Mouse (Mus musculus): Measurements from ENCODE around the gene Gdf15. TPM values are rescaled to one million over a fixed set of nuclear protein-coding genes. Genes with fewer than 3 reads are reported as not detected.
A peak's percentile ranks its signal among the peaks of the same experiment; 100 is the strongest.

Gdf15 gene
- 0.15 TPM in 1 of 2 replicates, not detected in the other for polyA plus RNA-seq (2014; fragmentation: Nextera tagmentation; extraction: Ambion mirVana)

DNA sequence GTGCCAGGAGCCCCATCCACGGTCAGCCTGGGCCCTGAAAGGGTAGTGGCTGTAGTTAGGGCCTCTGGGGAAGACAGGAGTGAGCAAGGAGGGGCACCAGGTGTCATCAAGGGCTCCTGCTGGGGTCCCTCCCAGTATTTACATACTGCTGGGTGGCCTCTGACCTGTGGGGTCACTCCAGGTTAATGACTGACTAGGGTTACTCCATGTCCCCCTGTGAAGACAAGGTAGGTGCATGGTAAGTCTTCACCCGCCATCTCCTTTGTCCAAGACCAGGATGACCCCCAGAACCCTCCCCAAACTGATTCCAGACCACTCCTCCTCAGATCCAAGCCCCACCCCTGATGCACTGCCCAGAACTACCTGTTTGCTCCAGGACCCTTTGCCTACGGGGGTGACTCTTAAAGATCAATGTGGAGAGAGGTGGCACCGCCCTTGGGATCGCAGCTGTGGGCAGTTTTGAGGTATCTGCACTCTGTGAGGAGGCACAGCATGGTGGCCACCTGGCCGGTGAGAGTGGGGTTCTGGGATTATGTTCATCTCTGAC lies at the start of gene Gdf15:
Gdf15 (minus strand) TSS at position 111 of the 547 bp plus-strand sequence.
- no peaks in the 10 kb centered on the region for H3K9me3 ChIP-seq (ENCODE audit: control insufficient read depth, low read length)
- peak within 1 kb of the TSS; percentile 12; the same call in 1 of the 2 replicates for H3K4me2 ChIP-seq (ENCODE audit: low read depth, severe bottlenecking)
- DNase-seq (ENCODE audit: low spot score) = no peak
- peaks cover 9% of the 10 kb centered on the region; the same call in 1 of the 2 replicates for H3K4me1 ChIP-seq (ENCODE audit: control insufficient read depth, insufficient read depth, low read length)
- peak within 1 kb of the TSS; percentile 27; the same call in 1 of the 2 replicates for H3K9ac ChIP-seq (ENCODE audit: low read length)
- no peaks in the 10 kb centered on the region for H3K36me3 ChIP-seq (ENCODE audit: control insufficient read depth, insufficient read depth, low read length)
- no peak within 1 kb of the TSS for H3K4me3 ChIP-seq (ENCODE audit: low read depth, low read length)
- WGBS = 74% methylated on average over 6 of the region's 6 CpGs
- ATAC-seq (ENCODE audit: insufficient number of reproducible peaks, low FRiP score, low TSS enrichment, low read depth) = no peak
- H3K27ac ChIP-seq (replicated peaks; ENCODE audit: low read depth, low read length) = no peak within 1 kb of the TSS
- peaks cover 11% of the 10 kb centered on the region for H3K27me3 ChIP-seq (ENCODE audit: control insufficient read depth, insufficient read depth, low read length)

DNA sequence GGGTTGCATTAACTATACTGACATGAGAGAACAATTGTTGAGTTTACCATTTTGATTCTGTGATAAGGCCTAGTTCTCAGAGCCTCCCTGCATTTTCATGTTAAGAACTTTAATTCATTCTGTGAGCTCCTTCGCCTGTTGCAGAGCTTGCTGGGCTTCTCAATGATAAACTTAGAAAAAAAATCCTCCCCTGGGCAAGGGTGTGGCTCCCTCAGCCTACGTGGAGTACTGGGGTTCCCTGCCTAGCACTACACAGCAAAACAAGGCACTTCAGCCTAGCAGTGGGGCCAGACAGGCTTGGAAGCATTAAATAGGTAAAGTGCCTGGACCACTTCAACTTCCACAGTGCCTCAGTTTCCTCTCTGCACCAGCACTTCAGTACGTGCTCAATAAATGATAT lies 49.2 kb upstream of the Gdf15 start:
- no peak for ATAC-seq (ENCODE audit: insufficient number of reproducible peaks, low FRiP score, low TSS enrichment, low read depth)

DNA sequence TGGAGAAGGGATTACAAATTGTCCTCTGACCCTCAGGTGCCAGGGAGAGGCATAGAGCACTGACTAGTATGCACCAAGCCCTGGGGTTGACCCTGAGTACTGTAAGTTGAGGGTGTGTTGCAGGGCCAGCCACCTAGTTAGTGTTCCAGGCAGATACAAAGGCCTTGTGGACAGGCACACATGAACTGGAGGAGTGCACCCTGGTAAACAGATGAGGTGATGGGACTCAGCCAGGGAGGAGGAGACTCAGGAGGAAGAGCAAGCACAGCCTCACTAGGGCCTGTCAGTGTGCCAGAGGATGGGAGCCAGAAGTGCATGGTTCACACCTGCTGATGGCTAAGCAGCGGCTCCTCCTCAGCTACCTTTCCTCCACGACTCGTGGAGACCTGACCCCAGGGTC lies 47.8 kb upstream of the Gdf15 start:
- Histone ChIP-seq H3K9me3 (ENCODE audit: control insufficient read depth, low read length) (no peaks in the 10 kb centered on the region), H3K36me3 (ENCODE audit: control insufficient read depth, insufficient read depth, low read length) (peaks cover 17% of the 10 kb centered on the region), H3K27me3 (ENCODE audit: control insufficient read depth, insufficient read depth, low read length) (no peaks in the 10 kb centered on the region), H3K4me3 (ENCODE audit: low read depth, low read length) (no peak overlapping the region), H3K4me1 (ENCODE audit: control insufficient read depth, insufficient read depth, low read length) (no peaks in the 10 kb centered on the region), H3K4me2 (ENCODE audit: low read depth, severe bottlenecking) (no peak overlapping the region), H3K27ac (replicated peaks; ENCODE audit: low read depth, low read length) (no peak overlapping the region), H3K9ac (ENCODE audit: low read length) (no peak overlapping the region)
- DNase-seq (ENCODE audit: low spot score) (no peak), ATAC-seq (ENCODE audit: insufficient number of reproducible peaks, low FRiP score, low TSS enrichment, low read depth) (no peak)
- WGBS = 48% methylated on average over 3 of the region's 3 CpGs

More for the DNA sequence above, 49.2 kb upstream of the Gdf15 start:
- Histone ChIP-seq H3K9me3 (ENCODE audit: control insufficient read depth, low read length) (no peaks in the 10 kb centered on the region), H3K27ac (replicated peaks; ENCODE audit: low read depth, low read length) (no peak overlapping the region), H3K4me2 (ENCODE audit: low read depth, severe bottlenecking) (no peak overlapping the region), H3K9ac (ENCODE audit: low read length) (no peak overlapping the region), H3K27me3 (ENCODE audit: control insufficient read depth, insufficient read depth, low read length) (no peaks in the 10 kb centered on the region), H3K36me3 (ENCODE audit: control insufficient read depth, insufficient read depth, low read length) (peaks cover 18% of the 10 kb centered on the region), H3K4me1 (ENCODE audit: control insufficient read depth, insufficient read depth, low read length) (no peaks in the 10 kb centered on the region), H3K4me3 (ENCODE audit: low read depth, low read length) (no peak overlapping the region)
- 79% methylated on average over 3 of the region's 3 CpGs for WGBS
- DNase-seq (ENCODE audit: low spot score) = no peak

DNA sequence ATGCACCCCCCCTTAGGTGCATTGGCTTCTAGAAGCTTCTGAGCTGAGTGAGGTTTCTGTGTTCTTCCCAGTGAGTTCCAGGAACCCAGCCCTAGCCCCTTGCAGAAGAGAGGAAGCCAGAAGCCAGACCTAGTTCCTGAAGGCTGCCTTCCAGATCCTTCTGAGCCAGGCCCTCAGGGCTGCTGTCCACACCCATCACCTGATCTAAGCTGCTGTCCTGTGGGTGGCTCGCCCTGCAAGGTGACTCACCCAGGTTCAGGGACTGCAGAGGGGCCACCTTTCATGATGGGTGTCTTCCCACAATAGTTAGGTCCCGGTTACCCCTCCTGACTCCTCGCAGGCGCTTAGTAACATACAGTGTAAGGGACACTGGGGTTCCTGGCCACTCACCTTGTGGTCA lies 47.1 kb upstream of the Gdf15 start:
- DNase-seq (ENCODE audit: low spot score) (no peak), ATAC-seq (ENCODE audit: insufficient number of reproducible peaks, low FRiP score, low TSS enrichment, low read depth) (no peak)
- H3K4me2 ChIP-seq (ENCODE audit: low read depth, severe bottlenecking) = no peak overlapping the region
- no peaks in the 10 kb centered on the region for H3K27me3 ChIP-seq (ENCODE audit: control insufficient read depth, insufficient read depth, low read length)
- H3K9ac ChIP-seq (ENCODE audit: low read length) = no peak overlapping the region
- no peak overlapping the region for H3K27ac ChIP-seq (replicated peaks; ENCODE audit: low read depth, low read length)
- H3K4me1 ChIP-seq (ENCODE audit: control insufficient read depth, insufficient read depth, low read length) = peaks cover 5% of the 10 kb centered on the region; the same call in 1 of the 2 replicates
- no peak overlapping the region for H3K4me3 ChIP-seq (ENCODE audit: low read depth, low read length)
- 92% methylated on average over 4 of the region's 4 CpGs for WGBS
- H3K9me3 ChIP-seq (ENCODE audit: control insufficient read depth, low read length) = no peaks in the 10 kb centered on the region
- peaks cover 16% of the 10 kb centered on the region for H3K36me3 ChIP-seq (ENCODE audit: control insufficient read depth, insufficient read depth, low read length)

DNA sequence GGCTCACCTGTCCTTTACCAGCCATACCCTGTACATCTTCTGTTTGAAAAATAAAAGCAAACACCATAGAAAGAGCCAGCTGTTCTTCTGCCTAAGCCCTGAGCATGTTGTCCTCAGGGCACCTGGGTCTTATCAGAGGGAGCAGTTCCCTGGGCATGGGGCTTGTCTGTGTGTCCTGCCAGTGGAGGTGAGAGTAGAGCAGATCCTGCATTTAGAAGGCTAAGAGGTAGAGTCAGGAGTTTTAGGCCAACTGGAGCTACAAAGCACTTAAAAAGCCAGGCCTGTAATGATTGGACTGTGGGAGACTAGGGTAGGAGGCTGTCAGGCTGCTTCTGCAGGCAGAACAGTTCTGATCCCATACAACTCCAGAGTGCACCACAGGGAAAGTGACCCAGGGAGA lies 46.4 kb upstream of the Gdf15 start:
- peaks cover 11% of the 10 kb centered on the region for H3K4me1 ChIP-seq (ENCODE audit: control insufficient read depth, insufficient read depth, low read length)
- DNase-seq (ENCODE audit: low spot score) (no peak), ATAC-seq (ENCODE audit: insufficient number of reproducible peaks, low FRiP score, low TSS enrichment, low read depth) (no peak)
- H3K27ac ChIP-seq (replicated peaks; ENCODE audit: low read depth, low read length) = no peak overlapping the region
- no peak overlapping the region for H3K4me2 ChIP-seq (ENCODE audit: low read depth, severe bottlenecking)
- H3K4me3 ChIP-seq (ENCODE audit: low read depth, low read length) = no peak overlapping the region
- H3K36me3 ChIP-seq (ENCODE audit: control insufficient read depth, insufficient read depth, low read length) = peaks cover 16% of the 10 kb centered on the region
- H3K9ac ChIP-seq (ENCODE audit: low read length) = no peak overlapping the region
- no peaks in the 10 kb centered on the region for H3K27me3 ChIP-seq (ENCODE audit: control insufficient read depth, insufficient read depth, low read length)
- no peaks in the 10 kb centered on the region for H3K9me3 ChIP-seq (ENCODE audit: control insufficient read depth, low read length)

DNA sequence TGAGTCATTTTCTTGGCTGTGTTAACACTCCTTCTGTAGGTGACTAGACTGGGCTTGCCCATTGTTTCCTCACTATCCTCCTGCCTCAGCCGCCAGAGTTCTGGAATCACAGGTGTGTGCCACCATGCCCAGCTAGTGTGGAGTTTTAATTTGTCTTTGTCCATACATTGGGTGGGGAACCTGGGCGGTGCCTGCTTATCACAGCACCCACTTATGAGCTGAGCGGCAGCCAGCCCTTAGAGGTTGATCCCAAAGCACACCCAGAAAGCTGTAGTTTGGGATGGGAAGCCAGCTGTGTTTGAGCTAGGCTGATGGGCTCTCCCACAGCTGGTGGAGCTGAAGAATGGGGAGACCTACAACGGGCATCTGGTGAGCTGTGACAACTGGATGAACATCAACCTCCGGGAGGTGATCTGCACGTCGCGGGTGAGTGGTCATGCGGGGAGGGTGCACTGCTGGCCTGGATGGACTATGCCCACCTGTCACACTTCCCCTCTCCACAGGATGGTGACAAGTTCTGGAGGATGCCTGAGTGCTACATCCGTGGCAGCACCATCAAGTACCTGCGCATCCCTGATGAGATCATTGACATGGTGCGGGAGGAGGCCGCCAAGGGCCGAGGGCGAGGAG lies 45.3 kb upstream of the Gdf15 start:
- Histone ChIP-seq H3K9me3 (ENCODE audit: control insufficient read depth, low read length) (no peaks in the 10 kb centered on the region), H3K4me1 (ENCODE audit: control insufficient read depth, insufficient read depth, low read length) (peaks cover 12% of the 10 kb centered on the region), H3K4me3 (ENCODE audit: low read depth, low read length) (no peak overlapping the region), H3K27ac (replicated peaks; ENCODE audit: low read depth, low read length) (no peak overlapping the region), H3K9ac (ENCODE audit: low read length) (no peak overlapping the region), H3K4me2 (ENCODE audit: low read depth, severe bottlenecking) (no peak overlapping the region), H3K27me3 (ENCODE audit: control insufficient read depth, insufficient read depth, low read length) (no peaks in the 10 kb centered on the region), H3K36me3 (ENCODE audit: control insufficient read depth, insufficient read depth, low read length) (peaks cover 16% of the 10 kb centered on the region)
- no peak for DNase-seq (ENCODE audit: low spot score)
- 94% methylated on average over 15 of the region's 15 CpGs for WGBS
- no peak for ATAC-seq (ENCODE audit: insufficient number of reproducible peaks, low FRiP score, low TSS enrichment, low read depth)

DNA sequence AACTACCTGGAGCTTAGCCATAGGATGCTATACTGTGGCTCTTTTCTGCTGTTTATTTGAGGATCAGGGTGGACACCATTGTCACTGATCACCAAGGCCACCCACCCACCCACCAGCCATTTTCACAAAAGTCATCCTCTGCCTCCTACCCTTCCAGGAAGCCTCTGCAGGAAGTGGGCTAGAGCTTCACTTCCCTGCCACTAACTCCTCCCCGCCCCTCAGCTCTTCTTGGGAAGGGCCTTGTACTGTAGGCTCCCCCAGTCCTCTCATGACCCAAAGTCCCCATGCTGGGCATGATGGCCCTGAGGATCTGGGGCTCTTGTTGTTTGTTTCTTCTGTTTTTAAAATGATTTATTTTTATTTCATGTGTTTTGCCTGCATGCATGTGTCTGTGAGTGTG lies 43.1 kb upstream of the Gdf15 start:
- Histone ChIP-seq H3K4me1 (ENCODE audit: control insufficient read depth, insufficient read depth, low read length) (peaks cover 12% of the 10 kb centered on the region), H3K36me3 (ENCODE audit: control insufficient read depth, insufficient read depth, low read length) (peaks cover 16% of the 10 kb centered on the region), H3K27me3 (ENCODE audit: control insufficient read depth, insufficient read depth, low read length) (no peaks in the 10 kb centered on the region), H3K4me2 (ENCODE audit: low read depth, severe bottlenecking) (no peak overlapping the region), H3K27ac (replicated peaks; ENCODE audit: low read depth, low read length) (no peak overlapping the region), H3K9me3 (ENCODE audit: control insufficient read depth, low read length) (no peaks in the 10 kb centered on the region), H3K9ac (ENCODE audit: low read length) (no peak overlapping the region), H3K4me3 (ENCODE audit: low read depth, low read length) (no peak overlapping the region)
- DNase-seq (ENCODE audit: low spot score) = no peak
- ATAC-seq (ENCODE audit: insufficient number of reproducible peaks, low FRiP score, low TSS enrichment, low read depth) = no peak
- WGBS = 73% methylated on average over 1 of the region's 1 CpGs

DNA sequence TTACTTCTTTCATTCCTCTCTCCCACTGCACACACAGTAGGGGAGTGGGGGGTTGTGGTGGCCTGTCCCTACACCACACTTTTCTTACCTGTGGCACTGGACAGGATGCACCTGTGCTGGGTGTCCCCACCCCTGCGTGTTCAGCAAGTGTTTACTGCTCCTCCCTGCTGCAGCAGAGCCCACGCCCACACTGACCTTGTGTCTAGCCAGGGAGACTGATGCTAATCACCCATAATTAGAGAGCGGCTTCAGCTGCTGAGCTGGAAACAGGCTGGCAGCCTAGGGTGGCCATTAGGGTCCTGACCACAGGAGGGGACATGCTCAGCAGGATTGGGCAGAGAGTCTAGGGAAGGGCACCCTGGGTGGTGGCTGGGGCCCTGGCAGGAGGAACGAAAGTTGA lies 42.5 kb upstream of the Gdf15 start:
- no peak overlapping the region for H3K4me3 ChIP-seq (ENCODE audit: low read depth, low read length)
- no peaks in the 10 kb centered on the region for H3K27me3 ChIP-seq (ENCODE audit: control insufficient read depth, insufficient read depth, low read length)
- ATAC-seq (ENCODE audit: insufficient number of reproducible peaks, low FRiP score, low TSS enrichment, low read depth) (no peak), DNase-seq (ENCODE audit: low spot score) (no peak)
- peaks cover 16% of the 10 kb centered on the region for H3K36me3 ChIP-seq (ENCODE audit: control insufficient read depth, insufficient read depth, low read length)
- H3K4me1 ChIP-seq (ENCODE audit: control insufficient read depth, insufficient read depth, low read length) = peaks cover 12% of the 10 kb centered on the region
- H3K27ac ChIP-seq (replicated peaks; ENCODE audit: low read depth, low read length) = no peak overlapping the region
- H3K4me2 ChIP-seq (ENCODE audit: low read depth, severe bottlenecking) = no peak overlapping the region
- no peak overlapping the region for H3K9ac ChIP-seq (ENCODE audit: low read length)
- WGBS = 71% methylated on average over 4 of the region's 4 CpGs
- no peaks in the 10 kb centered on the region for H3K9me3 ChIP-seq (ENCODE audit: control insufficient read depth, low read length)

All from limb, embryonic 11.5 days (tissue).